Mouse (Mus musculus) adrenal gland, adult 2 months (tissue): ENCODE measurements around the gene Bok. TPM values are rescaled to one million over a fixed set of nuclear protein-coding genes. Genes with fewer than 3 reads are reported as not detected.

Experiments
- DNase-seq: peaks from one replicate; pipeline ENCODE4 v3.0.0; 2021
- polyA plus RNA-seq: library from polyadenylated mRNA; depleted of rRNA; stranded (reverse); fragments of >200 nt; gene quantifications from 2 replicates; pipeline ENCODE4 v1.2.3, GENCODE M21; 2012; rRNA removed
- total RNA-seq, 2 experiments: library from RNA; stranded (reverse); gene quantifications; 2 replicates each; pipeline ENCODE4 v1.2.3; 2021

The Bok gene
- total and polyA plus RNA-seq, 3 experiments = 8.9 to 54.5 (median 16.4) TPM

DNA sequence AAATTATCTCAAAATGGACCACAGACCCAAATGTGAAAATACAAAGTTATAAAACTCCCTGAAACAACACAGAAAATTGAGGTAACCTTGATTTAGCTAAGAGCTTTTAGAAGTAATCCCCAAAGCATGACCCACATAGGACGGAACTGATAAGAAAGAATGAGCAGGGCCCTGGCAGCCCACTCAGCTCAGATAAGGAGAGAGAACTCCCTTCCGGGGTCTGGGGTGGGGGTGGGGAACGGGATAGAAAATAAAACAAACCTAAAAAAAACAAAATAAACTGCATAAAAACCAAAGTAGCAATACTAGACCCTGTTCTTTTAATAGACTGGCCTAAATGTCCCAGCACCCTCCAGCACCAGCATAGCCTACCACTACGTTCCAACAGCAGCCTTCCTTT lies 56.5 kb downstream of the Bok start:
- no peak for DNase-seq

- no peak for DNase-seq
Measured at GRCm38 (mm10) chr1:93742910-93743309, 57.5 kb downstream of the Bok start.

Other genes starting within 250 kb of the Bok start
- gene Hdlbp, start 206.8 kb upstream of the Bok start, total RNA-seq = 100 to 1,000 TPM; 314 to 430 TPM
- 40.4 and 51.2 TPM in 2 replicates for gene Hdlbp, start 206.8 kb upstream of the Bok start, polyA plus RNA-seq
- gene Farp2, start 173.6 kb upstream of the Bok start, total RNA-seq = 10 to 100 TPM; 17.0 to 21.7 TPM
- gene Farp2, start 173.6 kb upstream of the Bok start, polyA plus RNA-seq = 5.2 and 5.9 TPM in 2 replicates
- gene Stk25, start 27.0 kb upstream of the Bok start, total RNA-seq = 100 to 1,000 TPM; 115 to 140 TPM
- gene Stk25, start 27.0 kb upstream of the Bok start, polyA plus RNA-seq = 65.7 and 66.4 TPM in 2 replicates
- gene Atg4b, start 65.8 kb downstream of the Bok start, total RNA-seq = 10 to 100 TPM; 73.5 to 87.9 TPM
- 43.7 and 50.8 TPM in 2 replicates for gene Atg4b, start 65.8 kb downstream of the Bok start, polyA plus RNA-seq
- gene Thap4, start 69.2 kb downstream of the Bok start, total RNA-seq = 10 to 100 TPM; 49.2 to 52.0 TPM
- gene Thap4, start 69.2 kb downstream of the Bok start, polyA plus RNA-seq = 44.0 and 45.1 TPM in 2 replicates
- gene Dtymk, start 116.3 kb downstream of the Bok start, total RNA-seq = 10 to 100 TPM; 50.6 to 66.3 TPM
- gene Dtymk, start 116.3 kb downstream of the Bok start, polyA plus RNA-seq = 43.2 and 44.5 TPM in 2 replicates
- gene Ing5, start 118.3 kb downstream of the Bok start, total RNA-seq = 10 to 100 TPM; 14.8 to 19.1 TPM
- gene Ing5, start 118.3 kb downstream of the Bok start, polyA plus RNA-seq = 4.3 and 4.6 TPM in 2 replicates
- gene D2hgdh, start 139.2 kb downstream of the Bok start, total RNA-seq = 10 to 100 TPM; 45.2 to 57.5 TPM
- gene D2hgdh, start 139.2 kb downstream of the Bok start, polyA plus RNA-seq = 28.8 and 29.6 TPM in 2 replicates
- not detected for gene Gal3st2, start 175.6 kb downstream of the Bok start, total RNA-seq
- gene Gal3st2, start 175.6 kb downstream of the Bok start, polyA plus RNA-seq = 0.12 and 0.15 TPM in 2 replicates
- under 1 TPM in 1 of 2 experiments, not detected in 1; 0.14 TPM for gene Gal3st2b, start 232.7 kb downstream of the Bok start, total RNA-seq
- 0.12 TPM in 1 of 2 replicates, not detected in the other for gene Gal3st2b, start 232.7 kb downstream of the Bok start, polyA plus RNA-seq